Mouse (Mus musculus): Measurements from ENCODE around the gene Sh2d4b. TPM values are rescaled to one million over a fixed set of nuclear protein-coding genes. Genes with fewer than 3 reads are reported as not detected.

The Sh2d4b gene
- polyA plus RNA-seq, 1 experiment from 2014 or later, result 0.73 TPM

GRCm38 (mm10) chr14:40885752-40886151 lies 7.3 kb downstream of the Sh2d4b start:
- ATAC-seq (ENCODE audit: low read depth), result peak; percentile 52

DNA sequence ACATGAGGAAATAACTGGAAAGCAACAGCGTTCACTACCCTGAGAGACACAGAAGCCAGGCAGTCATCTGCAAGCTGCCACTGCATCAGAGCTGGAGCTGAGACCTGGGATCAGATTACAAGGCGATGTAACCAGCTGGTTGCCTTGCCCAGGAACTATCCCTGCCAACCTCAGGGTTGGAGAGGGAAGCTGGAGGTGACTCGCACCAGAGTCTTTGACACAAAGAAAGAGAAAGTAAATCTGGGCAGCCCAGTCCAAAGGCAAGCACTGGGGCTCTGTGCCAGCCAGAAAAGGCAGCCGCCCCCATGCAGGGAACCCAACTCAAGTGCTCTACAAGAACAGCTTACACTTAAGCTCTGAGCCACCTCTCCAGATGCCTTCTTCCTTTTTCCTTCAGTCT lies 7.8 kb downstream of the Sh2d4b start:
- no peak overlapping the region for H3K4me3 ChIP-seq (ENCODE audit: low read length)
- H3K27ac ChIP-seq (ENCODE audit: low read length), result peak overlapping the region; percentile 65
- H3K4me1 ChIP-seq (replicated peaks; ENCODE audit: control insufficient read depth, insufficient read depth, low read length), result no peaks in the 10 kb centered on the region
- H3K4me2 ChIP-seq (ENCODE audit: low read depth, low read length), result 0 out of 2 replicates have a peak overlapping the region, but pooled peaks have one; percentile 1
- H3K9ac ChIP-seq (ENCODE audit: low read length), result no peak overlapping the region
- no peaks in the 10 kb centered on the region for H3K9me3 ChIP-seq (ENCODE audit: control insufficient read depth, low read length)
- no peaks in the 10 kb centered on the region for H3K36me3 ChIP-seq (ENCODE audit: control insufficient read depth, insufficient read depth, low read length)
- peak; percentile 93 for ATAC-seq (ENCODE audit: low read depth)
- 18% methylated on average over 4 of the region's 4 CpGs for WGBS
- no peaks in the 10 kb centered on the region for H3K27me3 ChIP-seq (ENCODE audit: control insufficient read depth, insufficient read depth, low read depth, low read length)

More at GRCm38 (mm10) chr14:40885752-40886151, 7.3 kb downstream of the Sh2d4b start:
- H3K4me3 ChIP-seq (ENCODE audit: low read length), result no peak overlapping the region
- H3K27ac ChIP-seq (ENCODE audit: low read length), result peak overlapping the region; percentile 34
- no peak overlapping the region for H3K9ac ChIP-seq (ENCODE audit: low read length)
- no peaks in the 10 kb centered on the region for H3K36me3 ChIP-seq (ENCODE audit: control insufficient read depth, insufficient read depth, low read length)
- no peaks in the 10 kb centered on the region for H3K9me3 ChIP-seq (ENCODE audit: control insufficient read depth, low read length)
- no peaks in the 10 kb centered on the region for H3K27me3 ChIP-seq (ENCODE audit: control insufficient read depth, insufficient read depth, low read depth, low read length)
- H3K4me1 ChIP-seq (replicated peaks; ENCODE audit: control insufficient read depth, insufficient read depth, low read length), result no peaks in the 10 kb centered on the region
- 4% methylated on average over 1 of the region's 1 CpGs for WGBS
- H3K4me2 ChIP-seq (ENCODE audit: low read depth, low read length), result no peak overlapping the region

- no peak overlapping the region for H3K27ac ChIP-seq (ENCODE audit: low read length)
- ATAC-seq (ENCODE audit: low read depth), result no peak
- H3K4me2 ChIP-seq (ENCODE audit: low read depth, low read length), result no peak overlapping the region
- no peaks in the 10 kb centered on the region for H3K27me3 ChIP-seq (ENCODE audit: control insufficient read depth, insufficient read depth, low read depth, low read length)
- H3K9ac ChIP-seq (ENCODE audit: low read length), result no peak overlapping the region
- no peaks in the 10 kb centered on the region for H3K36me3 ChIP-seq (ENCODE audit: control insufficient read depth, insufficient read depth, low read length)
- H3K9me3 ChIP-seq (ENCODE audit: control insufficient read depth, low read length), result no peaks in the 10 kb centered on the region
- no peaks in the 10 kb centered on the region for H3K4me1 ChIP-seq (replicated peaks; ENCODE audit: control insufficient read depth, insufficient read depth, low read length)
- H3K4me3 ChIP-seq (ENCODE audit: low read length), result no peak overlapping the region
Measured at GRCm38 (mm10) chr14:40874565-40874964, 18.5 kb downstream of the Sh2d4b start.

- no peak for ATAC-seq (ENCODE audit: low read depth)
- 83% methylated on average over 5 of the region's 5 CpGs for WGBS
- Histone ChIP-seq H3K9ac (ENCODE audit: low read length) (no peak overlapping the region), H3K36me3 (ENCODE audit: control insufficient read depth, insufficient read depth, low read length) (no peaks in the 10 kb centered on the region), H3K4me2 (ENCODE audit: low read depth, low read length) (no peak overlapping the region), H3K4me1 (replicated peaks; ENCODE audit: control insufficient read depth, insufficient read depth, low read length) (no peaks in the 10 kb centered on the region), H3K4me3 (ENCODE audit: low read length) (no peak overlapping the region), H3K27me3 (ENCODE audit: control insufficient read depth, insufficient read depth, low read depth, low read length) (no peaks in the 10 kb centered on the region), H3K27ac (ENCODE audit: low read length) (no peak overlapping the region), H3K9me3 (ENCODE audit: control insufficient read depth, low read length) (no peaks in the 10 kb centered on the region)
Measured at GRCm38 (mm10) chr14:40873961-40874360, 19.1 kb downstream of the Sh2d4b start.

DNA sequence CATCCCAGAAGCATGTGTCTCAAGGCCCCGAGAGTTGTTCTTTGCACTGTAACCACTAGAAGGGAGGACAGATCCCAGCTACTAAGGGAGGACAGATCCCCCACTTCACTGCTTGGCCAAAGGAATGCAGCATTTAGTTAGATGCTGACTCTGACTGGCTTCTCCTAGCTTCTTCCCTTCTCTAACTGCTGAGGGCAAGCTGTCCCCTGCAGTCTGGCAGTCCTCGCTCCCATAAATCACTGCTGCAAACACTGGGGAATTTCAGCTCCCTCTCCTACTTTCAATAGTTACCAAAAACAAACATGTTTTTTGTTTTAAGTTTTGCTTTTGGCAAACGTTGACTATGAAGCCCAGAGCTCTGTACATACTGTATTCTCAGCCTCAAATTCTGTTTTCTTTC lies 22.5 kb downstream of the Sh2d4b start:
- Histone ChIP-seq H3K9ac (ENCODE audit: low read length) (no peak overlapping the region), H3K4me1 (replicated peaks; ENCODE audit: control insufficient read depth, insufficient read depth, low read length) (no peaks in the 10 kb centered on the region), H3K27me3 (ENCODE audit: control insufficient read depth, insufficient read depth, low read depth, low read length) (no peaks in the 10 kb centered on the region), H3K4me2 (ENCODE audit: low read depth, low read length) (no peak overlapping the region), H3K4me3 (ENCODE audit: low read length) (no peak overlapping the region), H3K9me3 (ENCODE audit: control insufficient read depth, low read length) (no peaks in the 10 kb centered on the region), H3K36me3 (ENCODE audit: control insufficient read depth, insufficient read depth, low read length) (no peaks in the 10 kb centered on the region), H3K27ac (ENCODE audit: low read length) (no peak overlapping the region)
- WGBS, result 53% methylated on average over 3 of the region's 3 CpGs
- no peak for ATAC-seq (ENCODE audit: low read depth)

GRCm38 (mm10) chr14:40864811-40865514 lies 28.1 kb downstream of the Sh2d4b start:
- Histone ChIP-seq H3K4me2 (ENCODE audit: low read depth, low read length) (no peak overlapping the region), H3K4me3 (ENCODE audit: low read length) (no peak overlapping the region), H3K36me3 (ENCODE audit: control insufficient read depth, insufficient read depth, low read length) (no peaks in the 10 kb centered on the region), H3K27me3 (ENCODE audit: control insufficient read depth, insufficient read depth, low read depth, low read length) (no peaks in the 10 kb centered on the region), H3K9me3 (ENCODE audit: control insufficient read depth, low read length) (no peaks in the 10 kb centered on the region), H3K9ac (ENCODE audit: low read length) (no peak overlapping the region), H3K27ac (ENCODE audit: low read length) (no peak overlapping the region), H3K4me1 (replicated peaks; ENCODE audit: control insufficient read depth, insufficient read depth, low read length) (no peaks in the 10 kb centered on the region)
- 53% methylated on average over 6 of the region's 6 CpGs for WGBS
- no peak for ATAC-seq (ENCODE audit: low read depth)

DNA sequence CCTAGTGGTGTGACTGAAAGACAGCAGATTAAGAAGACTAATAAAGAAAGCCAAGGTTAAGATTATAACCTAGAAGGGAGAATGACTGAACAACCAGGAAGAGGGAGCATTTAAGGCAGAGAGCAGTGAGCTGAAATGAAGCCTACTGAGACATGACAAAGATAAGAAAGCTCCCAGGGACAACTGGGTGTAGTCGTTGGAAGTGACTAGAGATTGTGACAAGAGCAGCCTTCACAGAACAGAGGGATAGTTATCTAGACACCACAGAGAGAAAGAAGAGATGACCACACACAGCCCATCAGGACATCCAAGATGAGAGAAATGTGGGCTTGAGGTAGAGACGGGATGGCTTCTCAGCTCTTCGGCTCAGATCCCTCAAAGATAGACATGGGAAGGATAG lies 29.4 kb downstream of the Sh2d4b start:
- Histone ChIP-seq H3K9ac (ENCODE audit: low read length) (no peak overlapping the region), H3K9me3 (ENCODE audit: control insufficient read depth, low read length) (no peaks in the 10 kb centered on the region), H3K27me3 (ENCODE audit: control insufficient read depth, insufficient read depth, low read depth, low read length) (no peaks in the 10 kb centered on the region), H3K4me2 (ENCODE audit: low read depth, low read length) (no peak overlapping the region), H3K4me3 (ENCODE audit: low read length) (no peak overlapping the region), H3K27ac (ENCODE audit: low read length) (no peak overlapping the region), H3K4me1 (replicated peaks; ENCODE audit: control insufficient read depth, insufficient read depth, low read length) (no peaks in the 10 kb centered on the region), H3K36me3 (ENCODE audit: control insufficient read depth, insufficient read depth, low read length) (no peaks in the 10 kb centered on the region)
- whole genome bisulfite sequencing, result 77% methylated on average over 3 of the region's 3 CpGs
- ATAC-seq (ENCODE audit: low read depth), result no peak

DNA sequence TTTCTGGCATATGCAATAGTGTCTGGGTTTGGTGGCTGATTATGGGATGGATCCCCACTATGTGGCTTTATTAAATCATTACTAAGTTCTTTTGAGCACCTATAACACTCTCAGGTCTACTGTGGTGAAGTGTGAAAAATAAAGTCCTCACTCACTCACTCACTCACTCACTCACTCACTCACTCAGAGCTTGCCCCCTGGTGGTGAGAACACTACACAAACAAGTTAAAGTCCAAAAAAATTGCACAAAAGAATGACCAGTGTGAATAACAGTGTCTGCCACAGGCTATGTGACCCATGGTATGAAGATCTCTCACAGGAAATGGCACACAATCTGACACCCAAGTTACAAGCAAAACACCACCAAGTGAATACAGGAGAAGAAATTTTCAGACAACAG lies 30.0 kb downstream of the Sh2d4b start:
- no peak for ATAC-seq (ENCODE audit: low read depth)

DNA sequence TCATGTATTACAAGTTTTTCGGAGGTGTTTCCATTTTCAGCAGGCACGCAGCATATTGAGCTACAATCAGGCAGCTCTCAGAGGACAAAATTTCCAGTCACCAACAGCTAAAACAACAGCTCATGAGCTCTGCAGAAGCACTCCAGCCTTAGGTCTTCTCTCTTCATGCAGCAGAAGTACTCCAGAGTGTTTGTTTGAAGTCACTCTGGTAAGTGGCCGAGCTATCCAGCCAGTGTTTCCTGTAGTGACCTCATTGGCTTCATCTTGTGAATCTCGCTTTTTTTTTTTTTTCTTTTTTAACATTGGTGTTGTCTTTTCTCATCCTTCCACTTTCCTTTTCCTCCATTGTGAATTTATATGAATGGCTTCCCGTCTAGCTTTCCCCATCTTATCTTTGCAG lies 40.1 kb downstream of the Sh2d4b start:
- no peak overlapping the region for H3K4me3 ChIP-seq (ENCODE audit: low read length)
- H3K9ac ChIP-seq (ENCODE audit: low read length), result no peak overlapping the region
- 19% methylated on average over 5 of the region's 5 CpGs for WGBS
- H3K4me2 ChIP-seq (ENCODE audit: low read depth, low read length), result no peak overlapping the region
- no peaks in the 10 kb centered on the region for H3K27me3 ChIP-seq (ENCODE audit: control insufficient read depth, insufficient read depth, low read depth, low read length)
- no peak for ATAC-seq (ENCODE audit: low read depth)
- no peak overlapping the region for H3K27ac ChIP-seq (ENCODE audit: low read length)
- no peaks in the 10 kb centered on the region for H3K4me1 ChIP-seq (replicated peaks; ENCODE audit: control insufficient read depth, insufficient read depth, low read length)
- no peaks in the 10 kb centered on the region for H3K9me3 ChIP-seq (ENCODE audit: control insufficient read depth, low read length)
- H3K36me3 ChIP-seq (ENCODE audit: control insufficient read depth, insufficient read depth, low read length), result no peaks in the 10 kb centered on the region

More for the DNA sequence above, 30.0 kb downstream of the Sh2d4b start:
- Histone ChIP-seq H3K36me3 (ENCODE audit: control insufficient read depth, insufficient read depth, low read length) (no peaks in the 10 kb centered on the region), H3K4me3 (ENCODE audit: low read length) (no peak overlapping the region), H3K27me3 (ENCODE audit: control insufficient read depth, insufficient read depth, low read depth, low read length) (no peaks in the 10 kb centered on the region), H3K4me2 (ENCODE audit: low read depth, low read length) (no peak overlapping the region), H3K9me3 (ENCODE audit: control insufficient read depth, low read length) (no peaks in the 10 kb centered on the region), H3K9ac (ENCODE audit: low read length) (no peak overlapping the region), H3K4me1 (replicated peaks; ENCODE audit: control insufficient read depth, insufficient read depth, low read length) (no peaks in the 10 kb centered on the region), H3K27ac (ENCODE audit: low read length) (no peak overlapping the region)

DNA sequence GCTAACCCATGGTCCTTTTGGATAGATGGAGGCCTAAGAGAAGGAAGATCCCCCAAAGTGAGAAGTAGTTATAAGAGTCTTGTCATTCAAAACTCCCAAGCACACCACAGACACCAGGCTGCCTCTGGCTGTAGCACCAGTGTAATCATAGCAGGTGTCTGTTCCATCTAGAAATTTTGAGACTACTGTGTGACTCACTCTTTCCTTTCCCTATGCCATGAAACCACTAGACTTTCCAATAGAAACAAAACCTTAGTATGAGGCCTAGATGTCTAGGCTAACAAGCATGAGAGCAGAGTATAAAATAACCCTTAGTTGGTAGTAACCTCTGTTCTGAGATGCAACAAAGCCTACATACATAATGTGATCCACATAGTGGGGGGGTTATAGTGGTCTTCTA lies 55.7 kb downstream of the Sh2d4b start:
- Histone ChIP-seq H3K27ac (ENCODE audit: low read length) (no peak overlapping the region), H3K27me3 (ENCODE audit: control insufficient read depth, insufficient read depth, low read depth, low read length) (no peaks in the 10 kb centered on the region), H3K4me1 (replicated peaks; ENCODE audit: control insufficient read depth, insufficient read depth, low read length) (no peaks in the 10 kb centered on the region), H3K4me3 (ENCODE audit: low read length) (no peak overlapping the region), H3K9me3 (ENCODE audit: control insufficient read depth, low read length) (no peaks in the 10 kb centered on the region), H3K36me3 (ENCODE audit: control insufficient read depth, insufficient read depth, low read length) (no peaks in the 10 kb centered on the region), H3K4me2 (ENCODE audit: low read depth, low read length) (no peak overlapping the region), H3K9ac (ENCODE audit: low read length) (no peak overlapping the region)
- ATAC-seq (ENCODE audit: low read depth), result no peak
